Mouse (Mus musculus) kidney, embryonic 15.5 days (tissue): ENCODE measurements around the gene Atp8b4. TPM values are rescaled to one million over a fixed set of nuclear protein-coding genes. Genes with fewer than 3 reads are reported as not detected.

Experiments
- ATAC-seq: fragments of 200-750 bp; cut with Nextera tagmentation; replicated peaks from 2 replicates; pipeline ENCODE4 v1.8.0; 2017; ENCODE audit warnings: moderate TSS enrichment; ENCODE audit not compliant: low FRiP score
- H3K27ac ChIP-seq: fragments of 300-500 bp; sonication (generic); 2 replicates; pipeline ENCODE4 v1.5.1; 2015; ENCODE audit warnings: mild to moderate bottlenecking, inconsistent platforms
- H3K27me3 ChIP-seq: fragments of 300-500 bp; sonication (generic); 2 replicates; pipeline ENCODE4 v1.6.1; 2015; ENCODE audit warnings: inconsistent platforms
- H3K36me3 ChIP-seq: fragments of 300-500 bp; sonication (generic); 2 replicates; pipeline ENCODE4 v1.6.1; 2015; ENCODE audit warnings: inconsistent platforms
- H3K4me1 ChIP-seq: fragments of 300-500 bp; sonication (generic); 2 replicates; pipeline ENCODE4 v1.6.1; 2015; ENCODE audit warnings: inconsistent platforms
- H3K4me2 ChIP-seq: fragments of 300-500 bp; sonication (generic); 2 replicates; pipeline ENCODE4 v1.6.1; 2015; ENCODE audit warnings: moderate library complexity, mild to moderate bottlenecking, inconsistent platforms
- H3K4me3 ChIP-seq: fragments of 300-500 bp; sonication (generic); replicated peaks from 2 replicates; pipeline ENCODE4 v1.5.1; 2015; ENCODE audit warnings: mild to moderate bottlenecking, inconsistent platforms
- H3K9ac ChIP-seq: fragments of 300-500 bp; sonication (generic); 2 replicates; pipeline ENCODE4 v1.6.1; 2015; ENCODE audit warnings: mild to moderate bottlenecking, inconsistent platforms
- H3K9me3 ChIP-seq: fragments of 300-500 bp; sonication (generic); replicated peaks from 2 replicates; pipeline ENCODE4 v1.6.1; 2016; ENCODE audit warnings: inconsistent platforms
- whole genome bisulfite sequencing: fragments of 180-500 bp; shearing (Covaris S2); methylation state at CpG from one replicate; pipeline ENCODE4 v1.1.7; 2015; ENCODE audit warnings: mixed read lengths; 5-methylcytosine and 5-hydroxymethylcytosine counted together
- polyA plus RNA-seq: library from polyadenylated mRNA; unstranded; fragments of >200 nt; fragmentation: Nextera tagmentation; extraction: Ambion mirVana; gene quantifications from 2 replicates; pipeline ENCODE4 v1.2.1, GENCODE M21; 2015

Gene Atp8b4
- polyA plus RNA-seq, 1 experiment from 2014 or later = 0.18 TPM

- no peaks in the 10 kb centered on the region for H3K27me3 ChIP-seq
Observed at GRCm38 (mm10) chr2:126420901-126421300, 79.6 kb downstream of the Atp8b4 start.

GRCm38 (mm10) chr2:126418916-126419315 lies 81.6 kb downstream of the Atp8b4 start:
- Histone ChIP-seq H3K27ac (no peak overlapping the region), H3K9ac (no peak overlapping the region), H3K4me3 (no peak overlapping the region), H3K4me2 (no peak overlapping the region), H3K27me3 (no peaks in the 10 kb centered on the region), H3K4me1 (no peaks in the 10 kb centered on the region), H3K9me3 (no peaks in the 10 kb centered on the region), H3K36me3 (no peaks in the 10 kb centered on the region)
- ATAC-seq = no peak
- WGBS = 90% methylated on average over 3 of the region's 3 CpGs

More at GRCm38 (mm10) chr2:126420901-126421300, 79.6 kb downstream of the Atp8b4 start:
- H3K9ac ChIP-seq = no peak overlapping the region
- no peak overlapping the region for H3K4me3 ChIP-seq
- H3K9me3 ChIP-seq = no peaks in the 10 kb centered on the region
- H3K4me2 ChIP-seq = no peak overlapping the region
- no peaks in the 10 kb centered on the region for H3K36me3 ChIP-seq
- 94% methylated on average over 2 of the region's 2 CpGs for WGBS
- no peaks in the 10 kb centered on the region for H3K4me1 ChIP-seq
- H3K27ac ChIP-seq = no peak overlapping the region
- ATAC-seq = no peak

GRCm38 (mm10) chr2:126416772-126417171 lies 83.7 kb downstream of the Atp8b4 start:
- H3K36me3 ChIP-seq = no peaks in the 10 kb centered on the region
- no peak for ATAC-seq
- no peak overlapping the region for H3K9ac ChIP-seq
- H3K27me3 ChIP-seq = no peaks in the 10 kb centered on the region
- 69% methylated on average over 2 of the region's 2 CpGs for WGBS
- no peaks in the 10 kb centered on the region for H3K9me3 ChIP-seq
- no peak overlapping the region for H3K4me2 ChIP-seq
- no peak overlapping the region for H3K27ac ChIP-seq
- H3K4me3 ChIP-seq = no peak overlapping the region
- no peaks in the 10 kb centered on the region for H3K4me1 ChIP-seq

DNA sequence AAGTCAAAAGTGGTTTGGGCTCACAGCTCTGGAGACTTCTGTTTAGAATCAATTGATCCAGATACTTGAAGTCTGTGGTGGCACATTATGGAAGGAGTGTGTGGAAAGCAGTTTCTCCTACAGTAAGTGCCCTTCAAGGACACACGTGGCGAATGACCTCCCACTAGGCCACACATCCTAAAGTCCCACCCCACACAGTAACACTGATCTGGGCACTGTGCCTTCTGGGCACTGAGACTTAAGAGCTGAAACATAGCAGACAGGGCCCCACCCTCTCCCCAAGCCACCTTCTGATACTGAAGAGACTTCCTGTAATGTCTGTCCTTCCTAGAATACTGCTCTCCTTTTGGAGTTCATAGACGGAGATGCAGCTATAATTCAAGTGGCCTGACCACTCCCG lies 84.5 kb downstream of the Atp8b4 start:
- H3K9ac ChIP-seq = no peak overlapping the region
- no peak overlapping the region for H3K4me3 ChIP-seq
- H3K36me3 ChIP-seq = no peaks in the 10 kb centered on the region
- WGBS = 51% methylated on average over 4 of the region's 4 CpGs
- H3K27ac ChIP-seq = no peak overlapping the region
- no peaks in the 10 kb centered on the region for H3K27me3 ChIP-seq
- no peak overlapping the region for H3K4me2 ChIP-seq
- H3K4me1 ChIP-seq = no peaks in the 10 kb centered on the region
- H3K9me3 ChIP-seq = no peaks in the 10 kb centered on the region
- ATAC-seq = no peak

GRCm38 (mm10) chr2:126412759-126413158 lies 87.7 kb downstream of the Atp8b4 start:
- Histone ChIP-seq H3K27me3 (no peaks in the 10 kb centered on the region), H3K9me3 (no peaks in the 10 kb centered on the region), H3K36me3 (no peaks in the 10 kb centered on the region), H3K4me3 (no peak overlapping the region), H3K9ac (no peak overlapping the region), H3K4me2 (no peak overlapping the region), H3K4me1 (no peaks in the 10 kb centered on the region), H3K27ac (no peak overlapping the region)
- no peak for ATAC-seq

DNA sequence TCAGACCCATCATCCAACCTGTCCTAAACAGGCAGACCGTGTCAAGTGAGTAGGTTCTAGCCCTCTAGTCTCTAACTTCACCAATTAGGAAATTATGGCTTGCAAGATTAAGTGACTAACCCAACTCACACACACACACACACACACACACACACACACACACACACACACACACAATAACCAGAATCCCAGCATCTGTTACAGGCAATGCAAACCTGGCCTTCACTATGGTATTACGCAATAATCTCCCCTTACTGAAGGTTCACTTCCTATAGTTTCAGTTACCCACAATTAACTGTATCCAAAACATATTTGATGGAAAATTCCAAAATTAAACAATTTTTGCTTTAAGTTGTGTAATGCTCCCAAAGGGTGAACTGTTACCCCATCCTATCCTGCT lies 101.0 kb downstream of the Atp8b4 start:
- H3K4me3 ChIP-seq = no peak overlapping the region
- no peaks in the 10 kb centered on the region for H3K4me1 ChIP-seq
- H3K27ac ChIP-seq = no peak overlapping the region
- 92% methylated on average over 2 of the region's 2 CpGs for WGBS
- no peaks in the 10 kb centered on the region for H3K9me3 ChIP-seq
- ATAC-seq = no peak
- H3K9ac ChIP-seq = no peak overlapping the region
- no peak overlapping the region for H3K4me2 ChIP-seq
- no peaks in the 10 kb centered on the region for H3K27me3 ChIP-seq
- no peaks in the 10 kb centered on the region for H3K36me3 ChIP-seq

DNA sequence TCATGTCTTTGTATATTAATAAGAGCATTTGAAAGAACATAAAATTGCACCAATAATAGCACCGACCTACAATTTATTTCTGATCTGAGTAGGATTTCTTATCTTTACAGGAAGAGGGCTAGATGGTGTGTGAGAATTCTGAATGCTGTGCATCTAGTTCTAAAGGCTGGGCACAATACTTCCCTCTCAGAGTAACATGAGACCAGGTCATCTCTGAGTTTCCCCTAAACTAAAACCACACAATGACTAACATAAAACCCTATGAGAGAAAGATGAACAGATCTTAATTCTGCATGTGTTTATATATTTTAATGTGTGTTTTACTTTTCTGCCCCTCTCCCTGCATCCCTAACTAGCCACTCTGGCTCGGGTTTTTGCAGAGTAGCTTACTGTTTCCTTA lies 101.5 kb downstream of the Atp8b4 start:
- Histone ChIP-seq H3K36me3 (no peaks in the 10 kb centered on the region), H3K27ac (no peak overlapping the region), H3K9me3 (no peaks in the 10 kb centered on the region), H3K9ac (no peak overlapping the region), H3K4me1 (no peaks in the 10 kb centered on the region), H3K27me3 (no peaks in the 10 kb centered on the region), H3K4me2 (no peak overlapping the region), H3K4me3 (no peak overlapping the region)
- no peak for ATAC-seq
- 61% methylated on average over 2 of the region's 2 CpGs for WGBS

DNA sequence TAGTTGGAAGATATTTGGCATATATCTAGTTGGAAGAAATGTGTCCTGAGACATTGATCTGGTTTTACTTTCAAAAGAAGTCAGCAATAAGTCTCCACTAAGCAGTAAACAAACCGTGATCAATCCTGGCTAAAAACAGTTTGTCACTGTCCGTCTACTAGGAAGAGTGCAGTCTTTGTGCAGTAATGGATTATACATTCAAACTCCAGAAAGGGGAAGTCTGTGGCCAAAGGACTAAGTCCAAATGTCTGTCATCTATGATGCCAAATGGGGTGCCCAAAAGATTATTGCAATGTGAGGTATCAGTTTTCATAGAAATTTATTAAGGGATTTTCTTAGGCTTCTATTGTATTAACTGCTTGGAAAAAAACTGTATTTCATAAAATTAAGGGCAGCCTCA lies 102.3 kb downstream of the Atp8b4 start:
- H3K4me1 ChIP-seq = no peaks in the 10 kb centered on the region
- H3K4me2 ChIP-seq = no peak overlapping the region
- H3K27ac ChIP-seq = no peak overlapping the region
- H3K9ac ChIP-seq = no peak overlapping the region
- no peaks in the 10 kb centered on the region for H3K27me3 ChIP-seq
- H3K36me3 ChIP-seq = no peaks in the 10 kb centered on the region
- H3K9me3 ChIP-seq = no peaks in the 10 kb centered on the region
- ATAC-seq = no peak
- H3K4me3 ChIP-seq = no peak overlapping the region
- 78% methylated on average over 2 of the region's 2 CpGs for WGBS

DNA sequence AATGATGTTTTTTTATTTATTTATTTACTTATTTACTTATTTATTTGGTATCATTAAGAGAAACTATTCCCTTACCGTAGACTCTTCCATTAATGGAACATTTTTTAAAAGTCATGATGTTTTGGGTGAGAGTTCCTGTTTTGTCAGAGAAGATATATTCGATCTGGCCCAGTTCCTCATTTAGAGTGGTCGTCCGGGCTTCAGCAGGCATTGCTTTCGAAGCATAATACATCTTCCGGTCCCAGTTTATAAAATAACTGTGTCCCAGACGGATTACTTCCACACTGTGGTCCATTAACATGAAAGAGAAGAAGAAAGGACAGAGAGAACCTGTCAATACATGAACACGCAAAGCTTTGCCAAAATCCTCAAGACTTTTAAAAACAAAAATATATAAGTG lies 103.0 kb downstream of the Atp8b4 start:
- ATAC-seq = no peak
- no peak overlapping the region for H3K4me3 ChIP-seq

GRCm38 (mm10) chr2:126394924-126395323 lies 105.5 kb downstream of the Atp8b4 start:
- Histone ChIP-seq H3K4me3 (no peak overlapping the region), H3K36me3 (no peaks in the 10 kb centered on the region), H3K4me1 (no peaks in the 10 kb centered on the region), H3K9ac (no peak overlapping the region), H3K27me3 (no peaks in the 10 kb centered on the region), H3K27ac (no peak overlapping the region), H3K4me2 (no peak overlapping the region), H3K9me3 (no peaks in the 10 kb centered on the region)
- 68% methylated on average over 2 of the region's 2 CpGs for WGBS
- ATAC-seq = no peak

More for the DNA sequence above, 103.0 kb downstream of the Atp8b4 start:
- H3K9ac ChIP-seq = no peak overlapping the region
- WGBS = 73% methylated on average over 8 of the region's 8 CpGs
- H3K36me3 ChIP-seq = no peaks in the 10 kb centered on the region
- H3K27ac ChIP-seq = no peak overlapping the region
- no peaks in the 10 kb centered on the region for H3K9me3 ChIP-seq
- no peak overlapping the region for H3K4me2 ChIP-seq
- H3K27me3 ChIP-seq = no peaks in the 10 kb centered on the region
- H3K4me1 ChIP-seq = no peaks in the 10 kb centered on the region

DNA sequence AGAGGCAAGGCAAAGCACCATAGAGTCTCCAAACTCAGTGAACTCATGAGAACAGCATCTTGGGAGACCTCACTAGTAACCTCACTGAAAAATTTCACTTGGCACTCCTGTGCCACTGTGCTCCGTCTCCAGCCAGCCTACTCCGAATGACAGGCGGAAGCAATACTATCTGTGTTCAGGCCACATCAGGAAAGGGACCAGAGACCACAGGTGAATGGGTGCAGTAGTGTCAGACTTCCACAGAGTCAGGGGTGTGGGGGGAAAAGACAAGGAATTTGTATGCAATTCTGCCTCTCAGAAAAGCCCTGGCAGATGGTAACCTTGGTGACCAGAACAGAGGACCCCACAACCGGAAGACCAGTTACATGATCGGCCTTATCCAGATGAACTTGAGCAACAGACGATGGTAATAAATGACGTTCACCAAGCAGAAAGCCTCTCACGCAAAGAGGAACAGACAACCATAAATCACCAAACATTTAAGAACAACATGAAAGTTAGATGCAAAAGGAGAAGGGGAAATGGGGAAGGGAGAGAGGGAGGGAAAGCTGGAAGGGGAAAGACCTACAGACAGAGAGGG lies 112.9 kb downstream of the Atp8b4 start:
- H3K9ac ChIP-seq = no peak overlapping the region
- H3K4me3 ChIP-seq = no peak overlapping the region
- no peaks in the 10 kb centered on the region for H3K9me3 ChIP-seq
- ATAC-seq = no peak
- H3K27ac ChIP-seq = no peak overlapping the region
- H3K36me3 ChIP-seq = no peaks in the 10 kb centered on the region
- no peaks in the 10 kb centered on the region for H3K4me1 ChIP-seq
- no peaks in the 10 kb centered on the region for H3K27me3 ChIP-seq
- no peak overlapping the region for H3K4me2 ChIP-seq
- 44% methylated on average over 8 of the region's 8 CpGs for WGBS

- Histone ChIP-seq H3K4me3 (no peak overlapping the region), H3K36me3 (no peaks in the 10 kb centered on the region), H3K4me1 (no peaks in the 10 kb centered on the region), H3K9ac (no peak overlapping the region), H3K27ac (no peak overlapping the region), H3K27me3 (no peaks in the 10 kb centered on the region), H3K9me3 (no peaks in the 10 kb centered on the region), H3K4me2 (no peak overlapping the region)
- no peak for ATAC-seq
Observed at GRCm38 (mm10) chr2:126386056-126386455, 114.4 kb downstream of the Atp8b4 start.

DNA sequence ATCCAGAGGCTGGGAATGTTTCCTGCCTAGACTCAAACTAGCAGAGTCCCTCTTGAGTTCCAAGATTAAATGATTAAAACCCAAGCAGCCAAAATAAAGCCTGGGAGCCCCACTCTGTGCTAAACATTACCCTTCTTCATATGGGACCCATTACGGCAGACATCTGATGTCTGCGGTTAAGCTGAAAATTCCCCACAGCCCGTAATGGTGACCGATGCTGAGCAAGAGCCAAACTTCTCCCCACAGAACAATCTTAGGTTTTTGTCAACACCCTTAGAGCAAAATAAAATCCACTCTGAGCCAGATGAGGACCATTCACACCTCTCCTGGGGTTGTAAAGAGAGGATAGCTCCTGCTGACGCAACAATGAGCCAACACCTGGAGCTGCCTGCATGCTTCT lies 120.2 kb downstream of the Atp8b4 start:
- Histone ChIP-seq H3K4me2 (no peak overlapping the region), H3K4me3 (no peak overlapping the region), H3K9me3 (no peaks in the 10 kb centered on the region), H3K36me3 (no peaks in the 10 kb centered on the region), H3K4me1 (no peaks in the 10 kb centered on the region), H3K27me3 (no peaks in the 10 kb centered on the region), H3K9ac (no peak overlapping the region), H3K27ac (no peak overlapping the region)
- no peak for ATAC-seq
- 83% methylated on average over 5 of the region's 5 CpGs for whole genome bisulfite sequencing
